Mouse (Mus musculus): Measurements from ENCODE around the gene Olfr1084. TPM values are rescaled to one million over a fixed set of nuclear protein-coding genes. Genes with fewer than 3 reads are reported as not detected.
"Not testable (repeated sequence)": the region's sequence is repeated elsewhere in the genome, so short reads cannot be mapped to it uniquely, and the experiment has no call there.

Olfr1084 gene
- not detected for total RNA-seq (2021)
- long read RNA-seq, experiment 1: 0 reads
- long read RNA-seq, experiment 2: 0 reads

DNA sequence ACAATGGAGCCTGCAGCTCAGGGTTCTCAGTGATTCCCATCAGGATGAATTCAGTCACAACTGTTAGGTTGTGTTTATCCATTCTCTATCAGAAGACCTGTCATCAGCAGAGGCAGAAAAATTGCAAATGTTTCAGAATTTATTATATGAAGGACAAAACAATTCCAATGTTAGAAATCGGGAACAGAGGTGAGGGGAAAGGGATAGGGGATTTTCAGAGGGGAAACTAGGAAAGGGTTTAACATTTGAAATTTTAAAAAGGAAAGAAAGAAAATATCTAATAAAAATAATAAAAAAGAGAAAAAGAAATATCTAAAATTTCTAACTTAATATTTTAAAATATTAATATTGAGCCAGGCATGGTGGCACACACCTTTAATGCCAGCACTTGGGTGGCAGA is at the start of gene Olfr1084:
Olfr1084 (minus strand) TSS at position 101 of the 400 bp plus-strand sequence.
- not testable (repeated sequence) for H3K4me3 ChIP-seq; H3K27ac ChIP-seq; DNase-seq (ENCODE audit: low spot score in 2 of 2)

DNA sequence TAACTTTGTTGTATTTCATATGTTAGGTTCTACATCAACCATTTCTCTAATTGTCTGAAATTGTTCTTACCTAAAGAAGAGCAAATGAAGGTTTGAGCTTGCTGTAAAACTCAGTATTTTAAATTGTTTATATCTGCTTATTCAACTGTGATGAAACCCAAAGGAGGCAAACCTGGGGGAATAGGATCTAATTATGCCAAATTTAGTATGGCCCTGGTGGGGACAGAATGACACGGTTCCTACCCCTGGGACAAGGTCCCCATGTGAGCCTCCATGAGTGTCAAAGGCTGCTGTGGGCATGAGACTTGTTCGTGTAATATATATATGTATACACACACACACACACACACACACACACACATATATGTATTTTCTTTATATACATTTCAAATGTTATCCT is 40.5 kb upstream of the Olfr1084 start, which contains the start of gene Olfr1086:
Olfr1086 (minus strand) TSS at position 101 of the 400 bp plus-strand sequence.
- Histone ChIP-seq H3K4me3 (no peak within 1 kb of the TSS), H3K27ac (no peak within 1 kb of the TSS)
- TF ChIP-seq CTCF (conservative IDR thresholded peaks at IDR 0.05): no peak
- no peak for DNase-seq (ENCODE audit: low spot score in 2 of 2)

DNA sequence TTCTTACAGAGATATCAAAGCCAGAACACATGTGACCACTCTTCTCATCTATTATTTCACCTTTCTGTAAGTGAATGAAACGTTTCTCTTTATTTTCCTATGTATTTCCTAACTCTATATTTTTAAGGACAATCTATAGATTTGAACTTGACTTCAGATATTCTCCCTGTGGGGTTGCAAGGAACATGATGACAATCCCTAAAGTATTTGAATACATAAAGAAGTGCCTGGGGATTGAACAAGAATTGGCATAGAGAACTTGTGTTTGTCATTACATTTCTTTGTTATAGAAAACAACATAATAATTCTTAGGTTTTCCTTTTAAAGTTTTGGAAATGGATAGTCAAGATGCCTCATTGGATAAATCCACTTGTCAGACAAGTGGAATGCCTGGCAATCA is 22.4 kb upstream of the Olfr1084 start, which contains the start of gene Olfr1085:
Olfr1085 (minus strand) TSS at position 101 of the 400 bp plus-strand sequence.
- no peak for TF ChIP-seq CTCF (conservative IDR thresholded peaks at IDR 0.05)
- no peak within 1 kb of the TSS for H3K27ac ChIP-seq

DNA sequence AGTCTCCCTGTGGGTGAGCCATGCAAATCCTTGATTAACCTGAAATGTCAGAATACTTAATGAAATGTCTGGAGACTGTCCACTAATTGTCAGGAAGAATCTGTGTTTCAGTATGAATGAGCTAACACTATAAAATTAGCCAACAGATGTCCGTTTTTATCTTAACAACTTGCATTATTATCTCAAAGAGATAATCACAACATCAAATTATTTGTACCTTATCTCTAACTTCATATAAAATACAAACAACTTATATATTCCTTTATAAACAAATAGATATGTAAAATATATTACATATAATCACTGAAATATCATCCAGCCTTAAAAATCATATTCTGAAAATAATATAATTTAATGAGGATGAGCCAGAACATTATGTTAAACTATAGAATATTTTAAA is 40.7 kb downstream of the Olfr1084 start, which contains the start of gene Olfr1082:
Olfr1082 (minus strand) TSS at position 101 of the 400 bp plus-strand sequence.
- not testable (repeated sequence) for H3K4me3 ChIP-seq; H3K27ac ChIP-seq; DNase-seq (ENCODE audit: low spot score in 2 of 2)

More for the DNA sequence above, 22.4 kb upstream of the Olfr1084 start, which contains the start of gene Olfr1085:
- H3K4me3 ChIP-seq: no peak within 1 kb of the TSS
- no peak for DNase-seq (ENCODE audit: low spot score in 2 of 2)

Other genes starting within 250 kb of the Olfr1084 start
- not detected for gene Olfr1061, start 225.7 kb downstream of the Olfr1084 start, total RNA-seq (2021)
- gene Olfr1062, start 213.0 kb downstream of the Olfr1084 start, total RNA-seq (2021): not detected
- gene Olfr1065, start 189.1 kb downstream of the Olfr1084 start, total RNA-seq (2021): not detected
- not detected for gene Olfr1066, start 183.5 kb downstream of the Olfr1084 start, total RNA-seq (2021)
- gene Olfr228, start 152.3 kb downstream of the Olfr1084 start, total RNA-seq (2021): not detected
- not detected for gene Olfr1076, start 131.3 kb downstream of the Olfr1084 start, total RNA-seq (2021)
- gene Olfr1079, start 97.2 kb downstream of the Olfr1084 start, total RNA-seq (2021): not detected
- not detected for gene Olfr1080, start 81.5 kb downstream of the Olfr1084 start, total RNA-seq (2021)
- not detected for gene Olfr1082, start 40.8 kb downstream of the Olfr1084 start, total RNA-seq (2021)
- gene Olfr1085, start 22.3 kb upstream of the Olfr1084 start, total RNA-seq (2021): not detected
- not detected for gene Olfr1086, start 40.4 kb upstream of the Olfr1084 start, total RNA-seq (2021)
- not detected for gene Olfr1087, start 58.7 kb upstream of the Olfr1084 start, total RNA-seq (2021)
- gene Olfr1089, start 94.0 kb upstream of the Olfr1084 start, total RNA-seq (2021): not detected
- not detected for gene Olfr1090, start 119.3 kb upstream of the Olfr1084 start, total RNA-seq (2021)
- not detected for gene Olfr1093, start 142.8 kb upstream of the Olfr1084 start, total RNA-seq (2021)
- gene Olfr141, start 170.3 kb upstream of the Olfr1084 start, total RNA-seq (2021): not detected
- not detected for gene Olfr1094, start 184.9 kb upstream of the Olfr1084 start, total RNA-seq (2021)
- not detected for gene Olfr1095, start 212.0 kb upstream of the Olfr1084 start, total RNA-seq (2021)
- gene Gm13723, start 235.1 kb upstream of the Olfr1084 start, total RNA-seq (2021): not detected

Measured in layer of hippocampus, adult 2 months (tissue).